Mouse (Mus musculus): ENCODE results near the gene Vps18. TPM values are rescaled to one million over a fixed set of nuclear protein-coding genes. Genes with fewer than 3 reads are reported as not detected.
A peak's percentile ranks its signal among the peaks of the same experiment; 100 is the strongest.

Vps18 gene
- polyA plus RNA-seq, 1 experiment from 2014 or later, result 13.4 TPM

DNA sequence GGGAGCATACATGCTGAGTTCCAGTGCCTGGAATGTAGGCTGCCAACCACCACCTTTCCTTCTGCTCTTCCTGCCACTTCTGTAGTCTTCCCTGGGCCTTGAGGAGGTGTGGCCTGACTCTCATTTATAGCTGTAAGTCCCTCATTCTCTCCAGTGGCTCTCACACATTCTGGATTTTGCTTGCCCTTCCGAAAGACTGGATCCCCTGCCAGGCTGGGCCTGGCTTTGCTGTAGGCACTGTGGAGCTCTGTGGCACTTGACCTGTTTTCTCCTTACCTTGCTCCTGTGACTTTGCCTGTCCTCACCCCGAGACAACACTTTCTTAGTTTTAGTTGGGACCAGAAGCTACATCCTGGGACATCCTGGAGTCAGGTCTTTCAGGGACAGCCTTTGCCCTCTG, 10.3 kb downstream of the Vps18 start:
- Histone ChIP-seq H3K9ac (ENCODE audit: low read depth, low read length) (no peak overlapping the region), H3K36me3 (ENCODE audit: insufficient read depth, low read length) (peaks cover 29% of the 10 kb centered on the region), H3K4me2 (ENCODE audit: low read length) (no peak overlapping the region), H3K4me1 (replicated peaks; ENCODE audit: insufficient read depth, low read length) (peaks cover 11% of the 10 kb centered on the region), H3K27me3 (ENCODE audit: insufficient read depth, low read length) (no peaks in the 10 kb centered on the region), H3K4me3 (replicated peaks; ENCODE audit: low read depth, low read length) (no peak overlapping the region), H3K27ac (peak overlapping the region; percentile 27; the same call in 1 of the 2 replicates), H3K9me3 (replicated peaks; ENCODE audit: low read length) (no peaks in the 10 kb centered on the region)
- 86% methylated on average over 2 of the region's 2 CpGs for WGBS
- DNase-seq (ENCODE audit: low spot score) (no peak), ATAC-seq (replicated peaks; ENCODE audit: low FRiP score, low read depth) (no peak)
- TF ChIP-seq CTCF (IDR thresholded peaks at IDR 0.05; ENCODE audit: low read depth), result no peak

DNA sequence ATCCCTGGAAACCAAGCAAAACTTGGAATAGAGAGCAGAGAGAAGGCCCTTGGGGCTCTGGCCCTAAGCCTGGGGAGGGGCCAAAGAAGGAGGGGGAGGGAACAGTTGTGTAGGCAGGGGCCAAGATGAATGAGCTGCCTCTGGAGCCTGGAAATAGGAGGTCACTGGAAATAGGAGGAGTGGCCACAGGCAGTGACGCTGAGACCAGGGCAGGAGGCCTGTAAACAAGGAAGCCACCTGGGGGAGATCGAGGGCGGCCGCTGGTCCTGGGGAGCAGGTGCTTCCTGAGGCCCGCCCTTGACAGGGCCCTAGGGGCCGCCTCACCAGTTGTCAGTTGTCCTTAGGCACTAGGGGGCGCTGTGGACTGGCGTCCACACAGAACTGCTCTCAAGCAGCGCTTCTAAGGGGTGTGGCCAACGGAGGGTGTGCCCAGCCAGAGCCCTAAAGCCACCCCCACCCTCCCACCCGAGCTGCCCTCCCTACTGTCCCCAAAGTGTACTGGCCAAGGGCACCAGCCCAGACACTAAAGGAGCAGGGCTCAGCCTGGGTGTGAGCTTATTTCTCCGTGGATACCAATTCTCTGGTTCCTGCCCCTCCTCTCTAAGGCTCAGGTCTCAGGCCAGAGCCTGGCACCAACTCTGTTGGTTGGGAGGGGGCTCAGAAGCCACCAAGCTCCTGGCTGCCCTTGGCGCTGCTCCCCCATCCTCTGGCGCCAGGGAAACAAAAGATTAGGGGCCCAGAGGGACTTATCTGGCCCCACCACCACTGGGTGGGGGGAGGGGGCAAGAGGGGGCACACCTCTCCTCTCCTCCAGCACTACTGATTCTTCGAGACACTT, 11.7 kb downstream of the Vps18 start:
- H3K4me3 ChIP-seq (replicated peaks; ENCODE audit: low read depth, low read length), result peak overlapping the region; percentile 19
- H3K27me3 ChIP-seq (ENCODE audit: insufficient read depth, low read length), result no peaks in the 10 kb centered on the region
- H3K27ac ChIP-seq, result peak overlapping the region; percentile 84
- peak overlapping the region; percentile 41 for H3K9ac ChIP-seq (ENCODE audit: low read depth, low read length)
- TF ChIP-seq CTCF (IDR thresholded peaks at IDR 0.05; ENCODE audit: low read depth), result peak; percentile 84
- H3K36me3 ChIP-seq (ENCODE audit: insufficient read depth, low read length), result peaks cover 16% of the 10 kb centered on the region
- DNase-seq (ENCODE audit: low spot score), result peak; percentile 94
- ATAC-seq (replicated peaks; ENCODE audit: low FRiP score, low read depth), result peak; percentile 83
- 4% methylated on average over 14 of the region's 15 CpGs for WGBS
- no peaks in the 10 kb centered on the region for H3K9me3 ChIP-seq (replicated peaks; ENCODE audit: low read length)
- H3K4me2 ChIP-seq (ENCODE audit: low read length), result peak overlapping the region; percentile 53
- peaks cover 11% of the 10 kb centered on the region for H3K4me1 ChIP-seq (replicated peaks; ENCODE audit: insufficient read depth, low read length)

DNA sequence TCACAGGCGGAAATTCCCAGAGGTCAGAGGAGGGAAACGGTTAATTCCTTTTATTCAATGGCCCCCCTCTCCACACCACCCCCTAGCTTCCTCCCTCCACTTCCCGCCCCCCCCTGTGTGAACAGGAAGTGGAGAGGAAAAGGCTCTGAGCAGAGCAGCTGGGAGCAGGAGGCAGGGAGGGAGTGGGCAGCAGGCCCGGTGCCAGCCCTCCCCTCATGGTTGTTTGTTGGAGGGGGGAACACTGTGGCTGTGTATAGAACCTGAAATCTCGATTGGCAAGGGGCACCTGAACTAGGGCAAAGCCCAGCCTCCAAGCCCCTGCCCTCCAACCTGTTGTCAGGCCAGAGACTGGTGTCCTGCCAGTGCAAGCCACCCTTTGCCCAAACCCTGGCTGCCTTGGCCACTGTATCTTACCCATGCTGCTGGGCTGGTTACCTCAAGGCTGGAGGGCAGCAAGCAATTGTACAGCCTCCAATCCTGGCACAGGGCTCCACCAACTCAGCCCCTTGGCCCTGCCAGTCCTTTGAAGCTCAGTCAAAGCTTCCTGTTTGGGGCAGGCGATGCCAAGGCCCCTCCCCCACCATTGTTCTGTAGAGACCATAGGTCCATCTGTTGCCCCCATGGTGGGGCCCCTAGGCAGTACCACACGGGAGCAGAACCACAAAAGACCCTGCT, 12.4 kb downstream of the Vps18 start:
- peaks cover 11% of the 10 kb centered on the region for H3K4me1 ChIP-seq (replicated peaks; ENCODE audit: insufficient read depth, low read length)
- peak overlapping the region; percentile 84 for H3K27ac ChIP-seq
- DNase-seq (ENCODE audit: low spot score) (peak; percentile 50), ATAC-seq (replicated peaks; ENCODE audit: low FRiP score, low read depth) (peak; percentile 23)
- 49% methylated on average over 7 of the region's 7 CpGs for WGBS
- peaks cover 13% of the 10 kb centered on the region for H3K36me3 ChIP-seq (ENCODE audit: insufficient read depth, low read length)
- no peaks in the 10 kb centered on the region for H3K9me3 ChIP-seq (replicated peaks; ENCODE audit: low read length)
- no peaks in the 10 kb centered on the region for H3K27me3 ChIP-seq (ENCODE audit: insufficient read depth, low read length)
- peak overlapping the region; percentile 53 for H3K4me2 ChIP-seq (ENCODE audit: low read length)
- no peak overlapping the region for H3K4me3 ChIP-seq (replicated peaks; ENCODE audit: low read depth, low read length)
- no peak for TF ChIP-seq CTCF (IDR thresholded peaks at IDR 0.05; ENCODE audit: low read depth)
- H3K9ac ChIP-seq (ENCODE audit: low read depth, low read length), result peak overlapping the region; percentile 41

DNA sequence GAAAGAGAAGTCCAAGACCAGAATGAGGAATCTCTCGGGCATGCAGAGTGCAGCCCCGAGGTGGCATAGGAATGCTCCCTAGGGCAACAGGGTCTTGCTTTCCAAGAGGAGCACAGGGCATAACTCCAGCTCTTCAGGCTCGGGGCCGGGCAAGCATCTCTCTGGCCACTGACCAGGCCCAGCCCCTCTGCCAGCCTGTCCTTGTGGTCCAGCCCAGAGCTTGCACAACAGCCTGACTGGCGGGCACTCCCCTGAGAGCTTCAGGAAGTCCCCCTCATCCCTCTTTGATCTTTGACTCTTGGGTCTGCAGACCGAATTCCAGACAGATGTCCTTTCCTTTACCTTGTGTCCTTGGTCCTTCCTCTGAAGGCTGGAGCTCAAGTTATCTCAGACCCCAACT, 14.3 kb downstream of the Vps18 start:
- Histone ChIP-seq H3K4me2 (ENCODE audit: low read length) (no peak overlapping the region), H3K4me1 (replicated peaks; ENCODE audit: insufficient read depth, low read length) (peaks cover 11% of the 10 kb centered on the region), H3K27me3 (ENCODE audit: insufficient read depth, low read length) (no peaks in the 10 kb centered on the region), H3K36me3 (ENCODE audit: insufficient read depth, low read length) (no peaks in the 10 kb centered on the region), H3K9me3 (replicated peaks; ENCODE audit: low read length) (no peaks in the 10 kb centered on the region), H3K9ac (ENCODE audit: low read depth, low read length) (no peak overlapping the region), H3K4me3 (replicated peaks; ENCODE audit: low read depth, low read length) (no peak overlapping the region), H3K27ac (no peak overlapping the region)
- DNase-seq (ENCODE audit: low spot score) (no peak), ATAC-seq (replicated peaks; ENCODE audit: low FRiP score, low read depth) (no peak)
- TF ChIP-seq CTCF (IDR thresholded peaks at IDR 0.05; ENCODE audit: low read depth), result no peak
- 62% methylated on average over 6 of the region's 6 CpGs for WGBS

DNA sequence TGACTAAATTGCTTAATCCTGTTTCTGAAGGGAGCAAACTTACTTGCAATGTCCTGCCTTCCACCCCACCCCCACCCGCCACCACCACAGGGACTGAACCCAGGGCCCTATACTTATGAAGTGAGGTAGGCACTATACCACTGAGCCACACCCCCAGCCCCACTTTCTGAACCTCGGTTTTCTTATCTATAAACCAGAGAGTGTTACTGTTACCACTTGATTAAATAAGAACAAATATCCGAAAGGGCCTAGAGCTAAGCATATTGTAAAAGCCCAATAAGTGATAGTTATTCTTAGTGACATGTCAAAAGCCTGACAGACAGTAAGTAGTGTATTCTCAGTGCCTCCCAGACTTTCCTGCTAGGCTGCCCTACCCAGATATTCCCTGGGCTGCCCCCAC, 15.9 kb downstream of the Vps18 start:
- Histone ChIP-seq H3K4me3 (replicated peaks; ENCODE audit: low read depth, low read length) (no peak overlapping the region), H3K4me2 (ENCODE audit: low read length) (no peak overlapping the region), H3K4me1 (replicated peaks; ENCODE audit: insufficient read depth, low read length) (peaks cover 11% of the 10 kb centered on the region), H3K27me3 (ENCODE audit: insufficient read depth, low read length) (no peaks in the 10 kb centered on the region), H3K27ac (no peak overlapping the region), H3K9me3 (replicated peaks; ENCODE audit: low read length) (no peaks in the 10 kb centered on the region), H3K36me3 (ENCODE audit: insufficient read depth, low read length) (no peaks in the 10 kb centered on the region), H3K9ac (ENCODE audit: low read depth, low read length) (no peak overlapping the region)
- DNase-seq (ENCODE audit: low spot score) (no peak), ATAC-seq (replicated peaks; ENCODE audit: low FRiP score, low read depth) (no peak)
- 51% methylated on average over 3 of the region's 3 CpGs for WGBS
- no peak for TF ChIP-seq CTCF (IDR thresholded peaks at IDR 0.05; ENCODE audit: low read depth)

DNA sequence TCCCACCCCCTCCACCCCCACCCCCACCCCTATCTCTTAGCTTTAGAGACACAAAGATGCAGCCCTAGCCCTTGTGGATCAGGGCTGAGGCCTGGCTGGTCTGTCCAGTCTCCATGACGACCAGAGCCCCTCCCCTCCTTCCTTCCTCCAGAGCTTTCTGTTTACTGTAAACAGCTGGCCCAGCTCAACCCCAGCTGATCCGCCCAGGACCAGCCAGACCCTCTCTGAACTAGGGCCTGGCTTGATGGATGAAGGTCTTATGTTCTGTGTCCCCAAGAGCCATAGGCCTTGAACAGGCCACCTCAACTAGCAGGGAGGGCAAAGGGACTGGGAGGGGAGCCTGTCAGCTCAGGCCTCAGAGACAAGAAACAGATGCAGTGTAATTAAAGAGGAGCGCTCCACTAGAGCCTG, 16.3 kb downstream of the Vps18 start:
- Histone ChIP-seq H3K27ac (peak overlapping the region; percentile 50), H3K9me3 (replicated peaks; ENCODE audit: low read length) (no peaks in the 10 kb centered on the region), H3K4me1 (replicated peaks; ENCODE audit: insufficient read depth, low read length) (peaks cover 9% of the 10 kb centered on the region), H3K9ac (ENCODE audit: low read depth, low read length) (no peak overlapping the region), H3K4me2 (ENCODE audit: low read length) (no peak overlapping the region), H3K27me3 (ENCODE audit: insufficient read depth, low read length) (no peaks in the 10 kb centered on the region), H3K4me3 (replicated peaks; ENCODE audit: low read depth, low read length) (no peak overlapping the region), H3K36me3 (ENCODE audit: insufficient read depth, low read length) (no peaks in the 10 kb centered on the region)
- ATAC-seq (replicated peaks; ENCODE audit: low FRiP score, low read depth) (peak; percentile 81), DNase-seq (ENCODE audit: low spot score) (peak; percentile 90)
- 12% methylated on average over 3 of the region's 3 CpGs for WGBS
- no peak for TF ChIP-seq CTCF (IDR thresholded peaks at IDR 0.05; ENCODE audit: low read depth)

Data from kidney, postnatal 0 days (tissue).